Mouse (Mus musculus) telencephalon, adult 2 months (tissue): ENCODE measurements at regions not wholly inside any gene's neighbourhood (a gene's known extent, or its start where the extent isn't known, plus 50 kb on each side); places are given as distances from the start of the nearest gene placed in this dataset.

Experiments used
- DNase-seq: peaks from one replicate; pipeline ENCODE4 v3.0.0-alpha.2; 2011; ENCODE audit warnings: low read depth, low spot score

GRCm38 (mm10) chr15:62099683-62100082 is 1176.9 kb upstream of the A1bg start:
- DNase-seq, result no peak

GRCm38 (mm10) chr15:62098791-62099660 is 1176.2 kb upstream of the A1bg start:
- DNase-seq, result no peak

- no peak for DNase-seq
These were observed 1174.0 kb upstream of the A1bg start for GRCm38 (mm10) chr15:62096778-62097177.

- no peak for DNase-seq
These were observed 1172.4 kb upstream of the A1bg start for GRCm38 (mm10) chr15:62095198-62095597.

GRCm38 (mm10) chr15:62093672-62094071 is 1170.9 kb upstream of the A1bg start:
- no peak for DNase-seq

- DNase-seq, result no peak
These were observed 1169.9 kb upstream of the A1bg start for GRCm38 (mm10) chr15:62092671-62093185.

- no peak for DNase-seq
These were observed 1169.2 kb upstream of the A1bg start for GRCm38 (mm10) chr15:62091746-62092659.

- DNase-seq, result no peak
These were observed 1168.3 kb upstream of the A1bg start for GRCm38 (mm10) chr15:62091144-62091543.

- DNase-seq, result no peak
These were observed 1165.5 kb upstream of the A1bg start for GRCm38 (mm10) chr15:62088341-62088740.

- no peak for DNase-seq
These were observed 1164.9 kb upstream of the A1bg start for GRCm38 (mm10) chr15:62087755-62088154.

- DNase-seq, result no peak
These were observed 1163.2 kb upstream of the A1bg start for GRCm38 (mm10) chr15:62086037-62086436.

GRCm38 (mm10) chr15:62083347-62083746 is 1160.5 kb upstream of the A1bg start:
- DNase-seq, result no peak

GRCm38 (mm10) chr15:62082539-62082938 is 1159.7 kb upstream of the A1bg start:
- DNase-seq, result no peak

- peak; percentile 79 for DNase-seq
These were observed 1156.6 kb upstream of the A1bg start for GRCm38 (mm10) chr15:62079155-62080109.

- no peak for DNase-seq
These were observed 1153.9 kb upstream of the A1bg start for GRCm38 (mm10) chr15:62076552-62077234.

GRCm38 (mm10) chr15:62074735-62075134 is 1151.9 kb upstream of the A1bg start:
- DNase-seq, result no peak

GRCm38 (mm10) chr15:62073595-62073994 is 1150.8 kb upstream of the A1bg start:
- DNase-seq, result no peak

GRCm38 (mm10) chr15:62071311-62071710 is 1148.5 kb upstream of the A1bg start:
- no peak for DNase-seq

GRCm38 (mm10) chr15:62068422-62069160 is 1145.8 kb upstream of the A1bg start:
- DNase-seq, result no peak

- no peak for DNase-seq
These were observed 1141.6 kb upstream of the A1bg start for GRCm38 (mm10) chr15:62064399-62064798.
